Mouse (Mus musculus) testis, adult 2 months (tissue): ENCODE results near the gene Fbxo47. TPM values are rescaled to one million over a fixed set of nuclear protein-coding genes. Genes with fewer than 3 reads are reported as not detected.

Experiments used
- H3K27ac ChIP-seq: fragments of 200-500 bp; 2 replicates; pipeline ENCODE4 v1.5.1; 2012; ENCODE audit warnings: low read depth, low read length; ENCODE audit not compliant: control insufficient read depth, insufficient read depth
- H3K27me3 ChIP-seq: fragments of 200-500 bp; 2 replicates; pipeline ENCODE4 v1.6.1; 2012; ENCODE audit warnings: mild to moderate bottlenecking, low read length, moderate library complexity; ENCODE audit not compliant: control insufficient read depth, insufficient read depth
- H3K36me3 ChIP-seq: fragments of 200-500 bp; 2 replicates; pipeline ENCODE4 v1.6.1; 2012; ENCODE audit warnings: mild to moderate bottlenecking, low read length; ENCODE audit not compliant: control insufficient read depth, insufficient read depth
- H3K4me1 ChIP-seq: fragments of 200-500 bp; 2 replicates; pipeline ENCODE4 v1.6.1; 2012; ENCODE audit warnings: low read length; ENCODE audit not compliant: control insufficient read depth, insufficient read depth
- H3K4me3 ChIP-seq: fragments of 200-500 bp; 2 replicates; pipeline ENCODE4 v1.5.1; 2012; ENCODE audit warnings: low read depth, mild to moderate bottlenecking, low read length, moderate library complexity, mixed read lengths; ENCODE audit not compliant: control insufficient read depth
- CTCF ChIP-seq: fragments of 200-500 bp; IDR thresholded peaks from 2 replicates; pipeline ENCODE4 v1.5.1; 2012; ENCODE audit warnings: low read depth, mild to moderate bottlenecking, inconsistent platforms, low read length, moderate library complexity; ENCODE audit not compliant: control insufficient read depth, insufficient read depth, insufficient replicate concordance
- POLR2A ChIP-seq: fragments of 200-500 bp; IDR thresholded peaks from 2 replicates; pipeline ENCODE4 v1.6.1; 2012; ENCODE audit warnings: low read depth, mild to moderate bottlenecking, inconsistent platforms, low read length, moderate library complexity; ENCODE audit not compliant: control insufficient read depth
- polyA plus RNA-seq: library from polyadenylated mRNA; depleted of rRNA; stranded (reverse); fragments of >200 nt; gene quantifications from 2 replicates; pipeline ENCODE4 v1.2.3, GENCODE M21; 2012

The Fbxo47 gene
- polyA plus RNA-seq, 1 experiment = 25.8 TPM

- Histone ChIP-seq H3K27ac (no peak overlapping the region), H3K36me3 (no peaks in the 10 kb centered on the region), H3K4me3 (no peak overlapping the region), H3K27me3 (no peaks in the 10 kb centered on the region), H3K4me1 (peaks cover 4% of the 10 kb centered on the region)
- TF ChIP-seq CTCF = no peak
- no peak for TF ChIP-seq POLR2A
These were observed 17.9 kb upstream of the Fbxo47 start for GRCm38 (mm10) chr11:97901806-97902205.

- no peaks in the 10 kb centered on the region for H3K36me3 ChIP-seq
- no peaks in the 10 kb centered on the region for H3K27me3 ChIP-seq
- no peak; the same call in 1 of the 2 replicates for TF ChIP-seq CTCF
- no peak for TF ChIP-seq POLR2A
- H3K27ac ChIP-seq = no peak overlapping the region
- peaks cover 2% of the 10 kb centered on the region for H3K4me1 ChIP-seq
- no peak overlapping the region for H3K4me3 ChIP-seq
These were observed 15.9 kb upstream of the Fbxo47 start for GRCm38 (mm10) chr11:97899822-97900221.

GRCm38 (mm10) chr11:97897568-97898185 is 13.7 kb upstream of the Fbxo47 start:
- TF ChIP-seq CTCF = no peak
- TF ChIP-seq POLR2A = no peak
- no peak overlapping the region for H3K4me3 ChIP-seq

GRCm38 (mm10) chr11:97896655-97897054 is 12.7 kb upstream of the Fbxo47 start:
- no peaks in the 10 kb centered on the region for H3K27me3 ChIP-seq
- no peaks in the 10 kb centered on the region for H3K4me1 ChIP-seq
- no peak overlapping the region for H3K4me3 ChIP-seq
- H3K27ac ChIP-seq = no peak overlapping the region
- TF ChIP-seq CTCF (no peak), POLR2A (no peak)
- no peaks in the 10 kb centered on the region for H3K36me3 ChIP-seq

More at GRCm38 (mm10) chr11:97897568-97898185, 13.7 kb upstream of the Fbxo47 start:
- Histone ChIP-seq H3K36me3 (no peaks in the 10 kb centered on the region), H3K27me3 (no peaks in the 10 kb centered on the region), H3K27ac (no peak overlapping the region), H3K4me1 (no peaks in the 10 kb centered on the region)

GRCm38 (mm10) chr11:97891821-97892220 is 7.9 kb upstream of the Fbxo47 start:
- no peak overlapping the region for H3K27ac ChIP-seq
- H3K4me3 ChIP-seq = no peak overlapping the region
- H3K4me1 ChIP-seq = no peaks in the 10 kb centered on the region
- H3K36me3 ChIP-seq = no peaks in the 10 kb centered on the region
- no peaks in the 10 kb centered on the region for H3K27me3 ChIP-seq
- no peak for TF ChIP-seq POLR2A

GRCm38 (mm10) chr11:97885296-97885915 is 1.5 kb upstream of the Fbxo47 start:
- Histone ChIP-seq H3K36me3 (no peaks in the 10 kb centered on the region), H3K4me3 (no peak overlapping the region), H3K27me3 (no peaks in the 10 kb centered on the region), H3K27ac (no peak overlapping the region), H3K4me1 (peaks cover 6% of the 10 kb centered on the region; the same call in 1 of the 2 replicates)
- no peak for TF ChIP-seq POLR2A

GRCm38 (mm10) chr11:97884601-97885185 is 739 bp upstream of the Fbxo47 start:
- H3K4me1 ChIP-seq = peaks cover 6% of the 10 kb centered on the region; the same call in 1 of the 2 replicates
- H3K27ac ChIP-seq = peak overlapping the region; percentile 40
- H3K36me3 ChIP-seq = no peaks in the 10 kb centered on the region
- no peaks in the 10 kb centered on the region for H3K27me3 ChIP-seq
- peak overlapping the region; percentile 78 for H3K4me3 ChIP-seq
- no peak for TF ChIP-seq CTCF
- no peak for TF ChIP-seq POLR2A
